Mouse (Mus musculus) lung, postnatal 0 days (tissue): ENCODE measurements around the gene Tjp2. TPM values are rescaled to one million over a fixed set of nuclear protein-coding genes. Genes with fewer than 3 reads are reported as not detected.
A peak's percentile ranks its signal among the peaks of the same experiment; 100 is the strongest.

ENCODE experiments used
- ATAC-seq: fragments of 200-750 bp; cut with Nextera tagmentation; 2 replicates; pipeline ENCODE4 v1.8.0; 2017; ENCODE audit warnings: moderate library complexity
- DNase-seq: peaks from one replicate; pipeline ENCODE4 v3.0.0-alpha.2; 2016; ENCODE audit warnings: low spot score
- H3K27ac ChIP-seq: fragments of 300-500 bp; sonication (generic); 2 replicates; pipeline ENCODE4 v1.5.1; 2014; ENCODE audit warnings: antibody characterized with exemption, mild to moderate bottlenecking, low read length, mixed read lengths
- H3K27me3 ChIP-seq: fragments of 300-500 bp; sonication (generic); replicated peaks from 2 replicates; pipeline ENCODE4 v1.6.1; 2014; ENCODE audit warnings: low read length, mixed read lengths; ENCODE audit not compliant: insufficient read depth
- H3K36me3 ChIP-seq: fragments of 300-500 bp; sonication (generic); 2 replicates; pipeline ENCODE4 v1.6.1; 2014; ENCODE audit warnings: low read length, mixed read lengths; ENCODE audit not compliant: insufficient read depth
- H3K4me1 ChIP-seq: fragments of 300-500 bp; sonication (generic); 2 replicates; pipeline ENCODE4 v1.6.1; 2014; ENCODE audit warnings: antibody characterized with exemption, low read depth, low read length, mixed read lengths; ENCODE audit not compliant: insufficient read depth
- H3K4me2 ChIP-seq: fragments of 300-500 bp; sonication (generic); replicated peaks from 2 replicates; pipeline ENCODE4 v1.6.1; 2014; ENCODE audit warnings: low read depth, mild to moderate bottlenecking, low read length, moderate library complexity, mixed read lengths
- H3K4me3 ChIP-seq: fragments of 300-500 bp; sonication (generic); 2 replicates; pipeline ENCODE4 v1.5.1; 2014; ENCODE audit warnings: low read depth, low read length
- H3K9ac ChIP-seq: fragments of 300-500 bp; sonication (generic); replicated peaks from 2 replicates; pipeline ENCODE4 v1.6.1; 2014; ENCODE audit warnings: low read depth, mild to moderate bottlenecking
- H3K9me3 ChIP-seq: fragments of 300-500 bp; sonication (generic); 2 replicates; pipeline ENCODE4 v1.6.1; 2016; ENCODE audit warnings: low read length, mixed read lengths
- CTCF ChIP-seq: IDR thresholded peaks from 2 replicates; pipeline ENCODE4 v1.5.1; 2016; ENCODE audit warnings: antibody characterized with exemption, mild to moderate bottlenecking
- EP300 ChIP-seq: IDR thresholded peaks from 2 replicates; pipeline ENCODE4 v1.6.1; 2016; ENCODE audit warnings: antibody characterized with exemption, mild to moderate bottlenecking, control low read depth
- WGBS: fragments of 180-500 bp; shearing (Covaris S2); extraction: QIAGEN DNeasy Blood & Tissue Kit; methylation state at CpG from one replicate; pipeline ENCODE4 v1.1.7; 2014; 5-methylcytosine and 5-hydroxymethylcytosine counted together
- polyA plus RNA-seq: library from polyadenylated mRNA; unstranded; fragments of >200 nt; fragmentation: Nextera tagmentation; extraction: Ambion mirVana; gene quantifications from 2 replicates; pipeline ENCODE4 v1.2.1, GENCODE M21; 2015

Tjp2 gene
- polyA plus RNA-seq, 1 experiment from 2014 or later = 37.8 TPM

DNA sequence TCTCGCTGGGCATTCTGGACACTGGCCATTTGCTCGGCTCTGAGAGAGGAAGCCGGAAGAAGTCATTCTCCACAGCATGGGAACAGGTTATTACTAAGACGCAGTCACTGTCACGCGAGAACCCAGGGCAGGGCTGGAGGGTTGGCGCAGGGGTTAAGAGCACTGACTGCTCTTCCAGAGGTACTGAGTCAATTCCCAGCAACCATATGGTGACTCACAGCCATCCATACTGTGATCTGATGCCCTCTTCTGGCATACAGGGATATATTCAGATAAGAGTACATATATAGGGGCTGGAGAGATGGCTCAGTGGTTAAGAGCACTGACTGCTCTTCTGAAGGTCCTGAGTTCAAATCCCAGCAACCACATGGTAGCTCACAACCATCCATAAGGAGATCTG is 113.2 kb downstream of the Tjp2 start:
- Histone ChIP-seq H3K27ac (no peak overlapping the region), H3K4me3 (no peak overlapping the region), H3K27me3 (no peaks in the 10 kb centered on the region), H3K9me3 (no peaks in the 10 kb centered on the region), H3K9ac (no peak overlapping the region), H3K4me2 (no peak overlapping the region), H3K4me1 (no peaks in the 10 kb centered on the region), H3K36me3 (peaks cover 44% of the 10 kb centered on the region)
- ATAC-seq = no peak
- DNase-seq = no peak
- TF ChIP-seq CTCF (peak; percentile 15; the same call in 1 of the 2 replicates), EP300 (no peak)
- WGBS = 92% methylated on average over 7 of the region's 7 CpGs

DNA sequence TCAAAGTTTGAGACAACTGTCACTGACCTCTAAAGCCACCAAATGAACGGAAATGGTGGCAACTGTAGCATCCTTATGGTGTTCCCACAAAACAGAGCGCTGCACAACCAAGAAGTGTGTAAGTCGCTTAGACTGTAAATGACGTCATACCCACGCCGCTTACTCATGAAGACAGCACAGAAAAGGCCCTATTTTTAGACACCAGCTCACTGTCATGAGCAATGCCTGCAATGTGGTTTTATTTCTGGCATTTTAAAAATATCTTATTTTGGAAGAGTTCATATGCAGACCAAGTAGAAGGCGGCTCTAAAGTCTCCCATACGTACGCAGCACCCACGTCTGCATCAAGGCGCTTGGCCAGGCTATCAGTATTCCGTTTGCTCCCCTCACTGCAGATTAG is 117.1 kb downstream of the Tjp2 start:
- TF ChIP-seq EP300 = no peak
- Histone ChIP-seq H3K27me3 (no peaks in the 10 kb centered on the region), H3K9me3 (no peaks in the 10 kb centered on the region), H3K4me2 (no peak overlapping the region), H3K36me3 (peaks cover 34% of the 10 kb centered on the region), H3K4me1 (no peaks in the 10 kb centered on the region), H3K4me3 (no peak overlapping the region), H3K27ac (no peak overlapping the region), H3K9ac (no peak overlapping the region)
- ATAC-seq (no peak), DNase-seq (no peak)
- 88% methylated on average over 12 of the region's 12 CpGs for WGBS

DNA sequence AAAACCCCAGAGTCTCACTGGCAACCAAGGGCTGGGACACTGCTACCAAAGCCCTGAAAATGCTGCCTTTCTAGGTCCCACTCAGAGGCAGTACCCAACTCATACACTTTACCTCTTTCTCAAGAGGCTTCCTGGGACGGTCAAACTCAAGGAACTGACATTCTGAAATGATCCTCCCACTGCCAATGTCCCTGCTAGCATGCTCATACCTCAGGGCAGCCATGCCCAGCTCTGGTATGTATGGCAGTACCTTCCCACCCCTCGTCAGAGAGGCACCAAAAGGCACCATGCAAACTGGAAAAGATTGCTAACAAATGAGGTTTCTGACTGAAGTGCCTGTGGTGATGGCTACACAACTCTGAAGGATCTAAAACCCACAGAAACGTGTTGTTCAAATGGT is 121.0 kb downstream of the Tjp2 start:
- Histone ChIP-seq H3K4me1 (no peaks in the 10 kb centered on the region), H3K27me3 (no peaks in the 10 kb centered on the region), H3K9me3 (no peaks in the 10 kb centered on the region), H3K4me2 (no peak overlapping the region), H3K9ac (no peak overlapping the region), H3K36me3 (peaks cover 18% of the 10 kb centered on the region; the same call in 1 of the 2 replicates), H3K27ac (peak overlapping the region; percentile 54; the same call in 1 of the 2 replicates), H3K4me3 (no peak overlapping the region)
- WGBS = 62% methylated on average over 3 of the region's 3 CpGs
- ATAC-seq (peak; percentile 93), DNase-seq (peak; percentile 50)
- TF ChIP-seq CTCF (no peak), EP300 (peak; percentile 53)

DNA sequence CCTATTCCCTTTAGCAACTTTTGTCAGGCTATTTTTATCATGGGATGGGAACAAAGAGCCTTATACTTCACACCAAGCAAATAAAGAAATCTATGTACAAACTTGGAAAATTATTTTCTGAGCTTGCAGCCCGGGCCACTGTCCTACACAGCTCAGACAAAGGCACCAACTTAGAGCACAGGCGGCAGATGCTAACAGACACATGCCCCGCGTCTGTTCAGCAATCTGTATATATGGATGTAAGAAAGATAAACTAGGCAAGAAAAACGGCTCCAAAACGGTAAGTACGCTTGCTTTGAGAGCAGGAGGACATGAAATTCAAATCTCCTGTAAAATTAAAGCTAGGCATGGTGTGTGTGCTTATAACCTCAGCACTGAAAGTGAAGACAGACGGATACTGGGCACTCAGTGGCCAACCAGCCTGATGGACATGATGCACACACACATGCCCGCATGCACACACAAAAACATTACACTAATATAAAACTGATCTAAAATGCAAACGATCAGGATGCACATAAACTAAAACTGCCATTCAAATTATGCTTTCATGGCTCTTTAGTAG is 122.2 kb downstream of the Tjp2 start:
- DNase-seq (no peak), ATAC-seq (no peak)
- H3K36me3 ChIP-seq = peaks cover 10% of the 10 kb centered on the region; the same call in 1 of the 2 replicates
- H3K4me2 ChIP-seq = no peak overlapping the region
- no peaks in the 10 kb centered on the region for H3K9me3 ChIP-seq
- H3K27ac ChIP-seq = no peak overlapping the region
- H3K27me3 ChIP-seq = no peaks in the 10 kb centered on the region
- no peak for TF ChIP-seq CTCF
- TF ChIP-seq EP300 = no peak
- WGBS = 94% methylated on average over 10 of the region's 10 CpGs
- no peak overlapping the region for H3K9ac ChIP-seq
- no peak overlapping the region for H3K4me3 ChIP-seq
- no peaks in the 10 kb centered on the region for H3K4me1 ChIP-seq

DNA sequence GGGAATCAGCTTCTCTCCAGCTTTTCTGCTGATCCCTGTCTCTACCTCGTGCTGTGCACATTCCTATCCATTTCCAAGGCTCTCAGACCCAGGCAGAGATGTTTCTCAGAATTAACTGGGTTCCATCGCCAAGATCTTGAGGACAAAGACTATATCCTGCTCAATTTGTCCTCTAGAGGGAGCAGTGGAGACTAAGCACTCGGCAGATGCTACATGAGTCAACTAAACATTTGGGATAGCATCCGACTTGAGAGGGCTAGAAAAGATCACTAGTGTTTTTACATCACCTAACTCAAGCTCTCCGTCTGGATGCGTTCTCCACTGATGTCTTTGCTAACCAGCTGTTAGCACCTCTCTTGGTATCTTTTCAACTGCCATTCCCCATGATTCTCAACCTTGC is 123.6 kb downstream of the Tjp2 start:
- H3K4me1 ChIP-seq = no peaks in the 10 kb centered on the region
- no peaks in the 10 kb centered on the region for H3K9me3 ChIP-seq
- DNase-seq = peak; percentile 44
- TF ChIP-seq CTCF (peak; percentile 71), EP300 (no peak)
- H3K9ac ChIP-seq = no peak overlapping the region
- no peak overlapping the region for H3K4me2 ChIP-seq
- H3K27ac ChIP-seq = no peak overlapping the region
- no peaks in the 10 kb centered on the region for H3K27me3 ChIP-seq
- no peak overlapping the region for H3K4me3 ChIP-seq
- peaks cover 10% of the 10 kb centered on the region; the same call in 1 of the 2 replicates for H3K36me3 ChIP-seq
- ATAC-seq = no peak
- 77% methylated on average over 6 of the region's 6 CpGs for WGBS

DNA sequence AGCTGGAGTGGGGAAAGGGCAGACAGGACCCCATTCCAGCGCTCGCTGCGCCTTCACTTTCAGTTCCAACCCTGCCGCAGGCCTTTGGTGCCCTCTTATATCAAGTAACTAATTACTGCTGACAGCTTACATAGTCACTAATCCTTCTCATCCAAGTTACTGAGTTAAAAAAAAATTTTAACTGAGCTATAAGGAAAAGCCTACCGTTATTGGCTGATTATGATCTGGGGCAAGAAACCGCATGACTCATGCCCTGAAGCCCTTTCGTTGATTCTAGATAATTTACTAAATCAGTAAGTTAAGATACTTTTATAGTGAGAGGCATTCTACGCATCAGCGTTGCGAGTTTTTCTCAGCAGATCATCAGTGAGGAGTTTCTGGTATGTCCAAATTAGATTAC is 126.1 kb downstream of the Tjp2 start:
- no peak for ATAC-seq
- H3K36me3 ChIP-seq = peaks cover 15% of the 10 kb centered on the region; the same call in 1 of the 2 replicates

More for the DNA sequence above, 126.1 kb downstream of the Tjp2 start:
- Histone ChIP-seq H3K27me3 (no peaks in the 10 kb centered on the region), H3K27ac (no peak overlapping the region), H3K4me3 (no peak overlapping the region), H3K9ac (no peak overlapping the region), H3K4me1 (no peaks in the 10 kb centered on the region), H3K4me2 (no peak overlapping the region), H3K9me3 (no peaks in the 10 kb centered on the region)
- WGBS = 93% methylated on average over 10 of the region's 10 CpGs
- no peak for TF ChIP-seq CTCF
- TF ChIP-seq EP300 = no peak
- DNase-seq = no peak
